Mouse (Mus musculus): ENCODE measurements around the gene Serpina3n. TPM values are rescaled to one million over a fixed set of nuclear protein-coding genes. Genes with fewer than 3 reads are reported as not detected.
"Not testable (repeated sequence)": the region's sequence is repeated elsewhere in the genome, so short reads cannot be mapped to it uniquely, and the experiment has no call there.

The Serpina3n gene
- polyA plus RNA-seq, 1 experiment from 2014 or later, result not detected

DNA sequence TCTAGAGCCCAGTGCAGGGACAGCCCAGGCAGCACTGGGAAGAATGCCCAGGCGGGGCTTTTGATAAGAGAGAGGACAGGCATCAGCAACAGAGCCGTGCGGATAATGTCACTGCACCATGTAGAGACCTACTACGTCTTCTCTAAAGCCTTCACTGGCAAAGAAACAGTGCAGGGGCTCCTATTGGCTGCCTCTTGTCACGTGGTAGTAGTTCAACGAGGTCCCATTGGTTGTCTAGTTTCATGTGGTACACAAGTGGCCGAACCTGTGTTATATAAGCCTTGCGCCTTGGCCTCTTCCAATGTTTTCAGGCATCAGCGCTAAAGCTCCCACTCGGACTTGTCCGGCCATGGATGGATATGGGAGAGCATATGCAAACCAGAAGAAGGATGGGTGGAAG lies 37.2 kb downstream of the Serpina3n start:
- Histone ChIP-seq H3K9ac (no peak overlapping the region), H3K27me3 (peaks cover 14% of the 10 kb centered on the region; the same call in 1 of the 2 replicates), H3K4me2 (no peak overlapping the region), H3K9me3 (replicated peaks) (no peaks in the 10 kb centered on the region), H3K4me1 (peaks cover 5% of the 10 kb centered on the region; the same call in 1 of the 2 replicates), H3K4me3 (replicated peaks) (no peak overlapping the region), H3K27ac (no peak overlapping the region), H3K36me3 (no peaks in the 10 kb centered on the region)
- WGBS, result 88% methylated on average over 11 of the region's 11 CpGs
- ATAC-seq (replicated peaks; ENCODE audit: low FRiP score), result no peak

- WGBS, result 68% methylated on average over 25 of the region's 25 CpGs
- H3K27ac ChIP-seq; H3K27me3 ChIP-seq; ATAC-seq (replicated peaks; ENCODE audit: low FRiP score); H3K9me3 ChIP-seq (replicated peaks); H3K36me3 ChIP-seq; H3K4me1 ChIP-seq; H3K4me2 ChIP-seq; H3K9ac ChIP-seq; H3K4me3 ChIP-seq (replicated peaks): not testable (repeated sequence)
These were observed 40.5 kb downstream of the Serpina3n start for GRCm38 (mm10) chr12:104447056-104447455.

GRCm38 (mm10) chr12:104448099-104448498 lies 41.6 kb downstream of the Serpina3n start:
- no peak overlapping the region for H3K4me3 ChIP-seq (replicated peaks)
- no peak for ATAC-seq (replicated peaks; ENCODE audit: low FRiP score)
- no peak overlapping the region for H3K27ac ChIP-seq
- H3K9ac ChIP-seq, result no peak overlapping the region
- 0 out of 2 replicates have a peak, but pooled peaks cover 4% of the 10 kb centered on the region for H3K4me1 ChIP-seq
- 32% methylated on average over 13 of the region's 13 CpGs for WGBS
- H3K9me3 ChIP-seq (replicated peaks), result no peaks in the 10 kb centered on the region
- 0 out of 2 replicates have a peak, but pooled peaks cover 5% of the 10 kb centered on the region for H3K27me3 ChIP-seq
- peak overlapping the region; percentile 22; the same call in 1 of the 2 replicates for H3K4me2 ChIP-seq
- H3K36me3 ChIP-seq, result no peaks in the 10 kb centered on the region

- no peak overlapping the region for H3K4me3 ChIP-seq (replicated peaks)
- H3K27ac ChIP-seq, result no peak overlapping the region
- H3K9ac ChIP-seq, result no peak overlapping the region
- H3K36me3 ChIP-seq, result no peaks in the 10 kb centered on the region
- 0 out of 2 replicates have a peak, but pooled peaks cover 5% of the 10 kb centered on the region for H3K27me3 ChIP-seq
- whole genome bisulfite sequencing, result 39% methylated on average over 10 of the region's 10 CpGs
- H3K4me1 ChIP-seq, result 0 out of 2 replicates have a peak, but pooled peaks cover 4% of the 10 kb centered on the region
- ATAC-seq (replicated peaks; ENCODE audit: low FRiP score), result no peak
- no peaks in the 10 kb centered on the region for H3K9me3 ChIP-seq (replicated peaks)
- no peak overlapping the region for H3K4me2 ChIP-seq
These were observed 43.7 kb downstream of the Serpina3n start for GRCm38 (mm10) chr12:104450257-104450656.

DNA sequence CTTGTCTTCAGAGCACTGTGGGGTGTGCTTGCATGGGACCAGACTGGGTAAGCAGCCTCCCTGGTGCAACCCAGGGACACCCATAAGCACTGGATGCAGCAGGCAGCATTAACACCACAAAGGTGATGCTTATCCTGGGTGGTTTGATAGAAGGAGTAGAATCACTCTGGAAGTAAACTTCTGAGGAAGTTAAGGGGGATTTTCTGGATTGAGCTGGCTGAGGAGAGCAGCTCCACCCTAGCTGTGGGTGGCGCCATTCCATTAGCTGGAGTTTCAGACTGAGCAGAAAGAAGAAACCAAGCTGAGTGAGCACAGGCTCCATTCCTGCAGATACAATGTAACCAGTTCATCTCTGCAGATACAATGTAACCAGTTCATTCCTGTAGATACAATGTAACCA lies 46.5 kb downstream of the Serpina3n start:
- Histone ChIP-seq H3K27ac (no peak overlapping the region), H3K4me1 (0 out of 2 replicates have a peak, but pooled peaks cover 4% of the 10 kb centered on the region), H3K36me3 (no peaks in the 10 kb centered on the region), H3K9ac (no peak overlapping the region), H3K4me2 (no peak overlapping the region), H3K4me3 (replicated peaks) (no peak overlapping the region), H3K9me3 (replicated peaks) (no peaks in the 10 kb centered on the region), H3K27me3 (0 out of 2 replicates have a peak, but pooled peaks cover 5% of the 10 kb centered on the region)
- WGBS, result 65% methylated on average over 1 of the region's 1 CpGs
- ATAC-seq (replicated peaks; ENCODE audit: low FRiP score), result no peak

DNA sequence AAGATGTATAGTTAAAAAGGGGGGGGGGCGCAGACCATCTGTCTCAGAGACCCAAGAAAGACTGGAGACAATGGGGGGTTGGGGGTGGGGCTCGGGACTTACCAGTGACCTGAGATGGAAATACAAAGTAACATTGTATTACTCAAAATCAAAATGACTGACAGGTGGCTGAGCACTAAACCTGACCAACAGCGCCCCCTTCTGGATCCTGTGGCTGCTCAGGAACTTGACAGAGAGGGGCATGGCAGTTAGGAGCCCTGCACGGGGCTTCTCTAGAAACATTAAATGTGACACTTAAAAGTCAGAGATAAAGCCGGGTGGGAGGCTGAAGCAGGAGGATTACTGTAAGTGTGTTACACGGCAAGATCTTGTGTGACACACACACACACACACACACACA lies 52.8 kb downstream of the Serpina3n start:
- Histone ChIP-seq H3K27me3 (peaks cover 22% of the 10 kb centered on the region; the same call in 1 of the 2 replicates), H3K4me2 (no peak overlapping the region), H3K4me3 (replicated peaks) (no peak overlapping the region), H3K9ac (no peak overlapping the region), H3K36me3 (no peaks in the 10 kb centered on the region), H3K4me1 (0 out of 2 replicates have a peak, but pooled peaks cover 7% of the 10 kb centered on the region), H3K9me3 (replicated peaks) (no peaks in the 10 kb centered on the region), H3K27ac (no peak overlapping the region)
- 64% methylated on average over 6 of the region's 6 CpGs for WGBS
- ATAC-seq (replicated peaks; ENCODE audit: low FRiP score), result no peak

DNA sequence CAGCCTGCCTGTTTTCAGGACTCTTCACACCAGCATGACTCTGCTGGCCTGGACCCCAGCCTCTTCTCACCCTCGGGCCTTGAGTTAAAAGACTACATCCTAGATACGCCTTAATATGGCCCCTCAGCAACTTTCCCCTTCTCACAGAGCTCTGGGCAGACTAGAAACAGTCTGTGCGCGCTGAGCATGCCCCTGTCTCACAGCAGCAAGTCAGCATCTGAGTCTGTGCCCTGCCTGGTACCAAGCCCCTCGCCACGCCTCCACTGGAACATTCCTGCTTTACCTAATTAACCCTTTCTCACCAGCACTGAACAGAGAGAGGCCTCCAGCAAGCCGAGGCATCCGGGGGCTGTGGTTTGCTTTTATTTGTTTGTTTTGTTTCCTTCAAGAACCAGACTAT lies 54.8 kb downstream of the Serpina3n start:
- H3K4me1 ChIP-seq, result 0 out of 2 replicates have a peak, but pooled peaks cover 7% of the 10 kb centered on the region
- no peaks in the 10 kb centered on the region for H3K9me3 ChIP-seq (replicated peaks)
- no peak overlapping the region for H3K4me2 ChIP-seq
- no peak overlapping the region for H3K27ac ChIP-seq
- H3K36me3 ChIP-seq, result no peaks in the 10 kb centered on the region
- H3K4me3 ChIP-seq (replicated peaks), result no peak overlapping the region
- 25% methylated on average over 8 of the region's 8 CpGs for WGBS
- H3K27me3 ChIP-seq, result peaks cover 35% of the 10 kb centered on the region
- ATAC-seq (replicated peaks; ENCODE audit: low FRiP score), result no peak
- H3K9ac ChIP-seq, result no peak overlapping the region

Other genes with a start within 250 kb of the Serpina3n start
- gene Serpina3f, start 192.2 kb upstream of the Serpina3n start, polyA plus RNA-seq (2015; fragmentation: Nextera tagmentation; extraction: Ambion mirVana), result 0.30 TPM in 1 of 2 replicates, not detected in the other
- 8.5 and 8.8 TPM in 2 replicates for gene Serpina3g, start 170.5 kb upstream of the Serpina3n start, polyA plus RNA-seq (2015; fragmentation: Nextera tagmentation; extraction: Ambion mirVana)
- gene Serpina3i, start 143.6 kb upstream of the Serpina3n start, polyA plus RNA-seq (2015; fragmentation: Nextera tagmentation; extraction: Ambion mirVana), result 0.14 and 0.24 TPM in 2 replicates
- gene Serpina3j, start 92.2 kb upstream of the Serpina3n start, polyA plus RNA-seq (2015; fragmentation: Nextera tagmentation; extraction: Ambion mirVana), result 0.10 TPM in 1 of 2 replicates, not detected in the other
- gene Serpina3k, start 68.2 kb upstream of the Serpina3n start, polyA plus RNA-seq (2015; fragmentation: Nextera tagmentation; extraction: Ambion mirVana), result not detected in 2 replicates
- gene Serpina3m, start 68.2 kb upstream of the Serpina3n start, polyA plus RNA-seq (2015; fragmentation: Nextera tagmentation; extraction: Ambion mirVana), result not detected in 2 replicates
- 0.17 TPM in 1 of 2 replicates, not detected in the other for gene Gsc, start 66.6 kb downstream of the Serpina3n start, polyA plus RNA-seq (2015; fragmentation: Nextera tagmentation; extraction: Ambion mirVana)